Mouse (Mus musculus) intestine, postnatal 0 days (tissue): ENCODE measurements around the gene Rapgef1. TPM values are rescaled to one million over a fixed set of nuclear protein-coding genes. Genes with fewer than 3 reads are reported as not detected.

Experiments used
- ATAC-seq: fragments of 200-750 bp; cut with Nextera tagmentation; 2 replicates; pipeline ENCODE4 v1.8.0; 2017; ENCODE audit warnings: mild to moderate bottlenecking, moderate TSS enrichment, moderate library complexity
- H3K27ac ChIP-seq: fragments of 300-500 bp; sonication (generic); 2 replicates; pipeline ENCODE4 v1.5.1; 2014; ENCODE audit warnings: mild to moderate bottlenecking, low read depth, low read length, moderate library complexity
- H3K27me3 ChIP-seq: fragments of 300-500 bp; sonication (generic); replicated peaks from 2 replicates; pipeline ENCODE4 v1.6.1; 2014; ENCODE audit warnings: low read length, mixed read lengths; ENCODE audit not compliant: control insufficient read depth, insufficient read depth
- H3K36me3 ChIP-seq: fragments of 300-500 bp; sonication (generic); 2 replicates; pipeline ENCODE4 v1.6.1; 2014; ENCODE audit warnings: mild to moderate bottlenecking, moderate library complexity; ENCODE audit not compliant: control insufficient read depth, insufficient read depth
- H3K4me1 ChIP-seq: fragments of 300-500 bp; sonication (generic); replicated peaks from 2 replicates; pipeline ENCODE4 v1.6.1; 2014; ENCODE audit warnings: antibody characterized with exemption, low read length, mixed read lengths; ENCODE audit not compliant: control insufficient read depth, insufficient read depth
- H3K4me2 ChIP-seq: fragments of 300-500 bp; sonication (generic); replicated peaks from 2 replicates; pipeline ENCODE4 v1.6.1; 2014; ENCODE audit warnings: low read depth, mild to moderate bottlenecking, moderate library complexity
- H3K4me3 ChIP-seq: fragments of 300-500 bp; sonication (generic); 2 replicates; pipeline ENCODE4 v1.5.1; 2014; ENCODE audit warnings: low read depth, low read length
- H3K9ac ChIP-seq: fragments of 300-500 bp; sonication (generic); 2 replicates; pipeline ENCODE4 v1.6.1; 2014; ENCODE audit warnings: mild to moderate bottlenecking, low read depth, low read length
- H3K9me3 ChIP-seq: fragments of 300-500 bp; sonication (generic); 2 replicates; pipeline ENCODE4 v1.6.1; 2016; ENCODE audit warnings: mixed run types; ENCODE audit not compliant: control insufficient read depth
- CTCF ChIP-seq: sonication (generic); IDR thresholded peaks from 2 replicates; pipeline ENCODE4 v1.5.1; 2016; ENCODE audit warnings: low read depth, mild to moderate bottlenecking, control low read depth, antibody characterized with exemption, moderate library complexity
- WGBS: fragments of 180-500 bp; shearing (Covaris S2); extraction: QIAGEN DNeasy Blood & Tissue Kit; methylation state at CpG from one replicate; pipeline ENCODE4 v1.1.7; 2014; 5-methylcytosine and 5-hydroxymethylcytosine counted together
- polyA plus RNA-seq: library from polyadenylated mRNA; unstranded; fragments of >200 nt; fragmentation: Nextera tagmentation; extraction: Ambion mirVana; gene quantifications from 2 replicates; pipeline ENCODE4 v1.2.1, GENCODE M21; 2015

Rapgef1 gene
- polyA plus RNA-seq, 1 experiment from 2014 or later = 6.1 TPM

GRCm38 (mm10) chr2:29647162-29647561 lies 27.6 kb downstream of the Rapgef1 start:
- Histone ChIP-seq H3K4me1 (no peaks in the 10 kb centered on the region), H3K27ac (no peak overlapping the region), H3K9me3 (no peaks in the 10 kb centered on the region), H3K4me2 (no peak overlapping the region), H3K4me3 (no peak overlapping the region), H3K36me3 (no peaks in the 10 kb centered on the region), H3K9ac (no peak overlapping the region), H3K27me3 (no peaks in the 10 kb centered on the region)
- no peak for TF ChIP-seq CTCF
- 90% methylated on average over 4 of the region's 4 CpGs for WGBS
- ATAC-seq = no peak

GRCm38 (mm10) chr2:29647808-29648207 lies 28.3 kb downstream of the Rapgef1 start:
- Histone ChIP-seq H3K9ac (no peak overlapping the region), H3K36me3 (no peaks in the 10 kb centered on the region), H3K27me3 (no peaks in the 10 kb centered on the region), H3K4me2 (no peak overlapping the region), H3K4me3 (no peak overlapping the region), H3K27ac (no peak overlapping the region), H3K9me3 (no peaks in the 10 kb centered on the region), H3K4me1 (no peaks in the 10 kb centered on the region)
- WGBS = 81% methylated on average over 7 of the region's 7 CpGs
- no peak for ATAC-seq
- no peak for TF ChIP-seq CTCF

GRCm38 (mm10) chr2:29648956-29649794 lies 29.7 kb downstream of the Rapgef1 start:
- Histone ChIP-seq H3K9me3 (no peaks in the 10 kb centered on the region), H3K36me3 (no peaks in the 10 kb centered on the region), H3K4me2 (no peak overlapping the region), H3K27ac (peak overlapping the region; percentile 54), H3K4me1 (no peaks in the 10 kb centered on the region), H3K9ac (no peak overlapping the region), H3K27me3 (no peaks in the 10 kb centered on the region), H3K4me3 (no peak overlapping the region)
- no peak for ATAC-seq
- no peak for TF ChIP-seq CTCF
- 68% methylated on average over 6 of the region's 6 CpGs for WGBS

GRCm38 (mm10) chr2:29649795-29650457 lies 30.4 kb downstream of the Rapgef1 start:
- WGBS = 77% methylated on average over 10 of the region's 10 CpGs

GRCm38 (mm10) chr2:29651876-29652275 lies 32.4 kb downstream of the Rapgef1 start:
- ATAC-seq = no peak
- Histone ChIP-seq H3K9ac (no peak overlapping the region), H3K4me1 (no peaks in the 10 kb centered on the region), H3K36me3 (no peaks in the 10 kb centered on the region), H3K4me3 (no peak overlapping the region), H3K9me3 (no peaks in the 10 kb centered on the region), H3K27me3 (no peaks in the 10 kb centered on the region), H3K4me2 (no peak overlapping the region), H3K27ac (no peak overlapping the region)
- no peak for TF ChIP-seq CTCF
- 85% methylated on average over 5 of the region's 5 CpGs for WGBS

More at GRCm38 (mm10) chr2:29649795-29650457, 30.4 kb downstream of the Rapgef1 start:
- Histone ChIP-seq H3K9ac (no peak overlapping the region), H3K27ac (peak overlapping the region; percentile 54), H3K4me3 (no peak overlapping the region), H3K4me1 (no peaks in the 10 kb centered on the region), H3K27me3 (no peaks in the 10 kb centered on the region), H3K9me3 (no peaks in the 10 kb centered on the region), H3K4me2 (no peak overlapping the region), H3K36me3 (no peaks in the 10 kb centered on the region)
- no peak for ATAC-seq
- peak; percentile 67 for TF ChIP-seq CTCF

GRCm38 (mm10) chr2:29655433-29655832 lies 35.9 kb downstream of the Rapgef1 start:
- Histone ChIP-seq H3K9me3 (no peaks in the 10 kb centered on the region), H3K27me3 (no peaks in the 10 kb centered on the region), H3K27ac (no peak overlapping the region), H3K9ac (no peak overlapping the region), H3K4me2 (no peak overlapping the region), H3K36me3 (no peaks in the 10 kb centered on the region), H3K4me3 (no peak overlapping the region), H3K4me1 (no peaks in the 10 kb centered on the region)
- 89% methylated on average over 5 of the region's 5 CpGs for WGBS
- no peak for TF ChIP-seq CTCF
- ATAC-seq = no peak
